ENCODE assay signal across 8 mouse cellular contexts in genomic region chr19:45097868-45098267, GRCm38 (mm10). TPM values are rescaled to one million over a fixed set of nuclear protein-coding genes. Genes with fewer than 3 reads are reported as not detected.
DNase-seq lines count a peak whose midpoint lies in the region; ATAC-seq and TF ChIP-seq lines count a peak whose summit lies in the region.
"Had no signal": no experiment of that assay in that cellular context is flagged by ENCODE, and none has a peak within 500 bp of the region (broad histone marks: within the 10 kb centered on the region; RNA-seq: fewer than 3 reads in every experiment).

No protein-coding gene starts in this region.

- TF ChIP-seq CTCF in left cerebral cortex, adult 2 months (IDR thresholded peaks at IDR 0.05), result no peak

- 0 out of 2 replicates have a peak, but pooled peaks have one; percentile 31 for ATAC-seq in lung, embryonic 16.5 days (ENCODE audit: low read depth)
- peak; percentile 42; a peak in 2 of 4 replicates for ATAC-seq in hematopoietic stem cell, adult 5-6 weeks (replicated peaks in 1 of 2; ENCODE audit: insufficient read depth in 1 of 2, low FRiP score in 2 of 2, low TSS enrichment in 1 of 2, low read depth in 1 of 2, poor library complexity in 2 of 2, severe bottlenecking in 2 of 2)

- DNase-seq in lung, adult 18-20 months, result no peak
- peak; percentile 70 for DNase-seq in adipocyte (ENCODE audit: low spot score)
- DNase-seq in thymus, postnatal 0 days (ENCODE audit: low spot score), result peak; percentile 52
- DNase-seq in layer of hippocampus, adult 8-10 months (ENCODE audit: low spot score in 2 of 2), result no peak
- no peak for DNase-seq in left cerebral cortex, adult 2 months (ENCODE audit: extremely low spot score in 1 of 2, low spot score in 2 of 2)

- H3K27ac ChIP-seq in lung, embryonic 16.5 days (ENCODE audit: low read length), result no peak overlapping the region
- no peak overlapping the region for H3K27ac ChIP-seq in left cerebral cortex, adult 2 months
- H3K27ac ChIP-seq: liver, embryonic 15.5 days had no signal

- peaks cover 5% of the 10 kb centered on the region for H3K27me3 ChIP-seq in lung, embryonic 16.5 days (ENCODE audit: control insufficient read depth, insufficient read depth, low read depth, low read length)

- H3K4me1 ChIP-seq in lung, embryonic 16.5 days (replicated peaks; ENCODE audit: control insufficient read depth, insufficient read depth, low read length), result no peaks in the 10 kb centered on the region
- H3K4me1 ChIP-seq: liver, embryonic 15.5 days had no signal

- WGBS in lung, embryonic 16.5 days, result 17% methylated on average over 11 of the region's 11 CpGs

- no peaks in the 10 kb centered on the region for H3K36me3 ChIP-seq in lung, embryonic 16.5 days (ENCODE audit: control insufficient read depth, insufficient read depth, low read length)
- H3K36me3 ChIP-seq: liver, embryonic 15.5 days had no signal

- H3K4me3 ChIP-seq in lung, embryonic 16.5 days (ENCODE audit: low read length), result no peak overlapping the region
- H3K4me3 ChIP-seq in left cerebral cortex, adult 2 months, result no peak overlapping the region
- H3K4me3 ChIP-seq: liver, embryonic 15.5 days had no signal

- intact Hi-C loops in left cerebral cortex, adult 2 months (cut with DNase I), result no loop called here

- no peak overlapping the region for H3K4me2 ChIP-seq in lung, embryonic 16.5 days (ENCODE audit: low read depth, low read length)
- H3K4me2 ChIP-seq: liver, embryonic 15.5 days had no signal

- H3K9ac ChIP-seq in lung, embryonic 16.5 days (ENCODE audit: low read length), result no peak overlapping the region
- H3K9ac ChIP-seq: liver, embryonic 15.5 days had no signal

- no peaks in the 10 kb centered on the region for H3K9me3 ChIP-seq in lung, embryonic 16.5 days (ENCODE audit: control insufficient read depth, low read length)
- H3K9me3 ChIP-seq: liver, embryonic 15.5 days had no signal

RNA-seq across cellular contexts. Expression of gene Kazald1, which starts 22.8 kb away (rescaled TPM):
- polyA plus RNA-seq in lung, embryonic 16.5 days (2015; fragmentation: Nextera tagmentation; extraction: Ambion mirVana), result 6.8 and 9.8 TPM in 2 replicates
- total RNA-seq in hematopoietic stem cell, adult 5-6 weeks (2017), result 0.45 and 1.4 TPM in 2 replicates
- polyA plus RNA-seq in thymus, postnatal 0 days (2015; fragmentation: Nextera tagmentation; extraction: Ambion mirVana), result 9.0 and 10.8 TPM in 2 replicates
- 1 to 10 TPM; 1.7 to 2.6 (median 2.0) TPM for total RNA-seq in layer of hippocampus, adult 8-10 months (2022)
- total RNA-seq in left cerebral cortex, adult 2 months (2021), result 1 to 10 TPM; 4.3 to 5.5 TPM

RNA-seq across cellular contexts. Expression of gene Sfxn3, which starts 50.6 kb away (rescaled TPM):
- polyA plus RNA-seq in lung, embryonic 16.5 days (2015; fragmentation: Nextera tagmentation; extraction: Ambion mirVana), result 26.0 and 26.1 TPM in 2 replicates
- 12.0 and 16.0 TPM in 2 replicates for total RNA-seq in hematopoietic stem cell, adult 5-6 weeks (2017)
- 17.4 and 17.9 TPM in 2 replicates for polyA plus RNA-seq in thymus, postnatal 0 days (2015; fragmentation: Nextera tagmentation; extraction: Ambion mirVana)
- total RNA-seq in layer of hippocampus, adult 8-10 months (2022), result 10 to 100 TPM; 93.2 to 96.3 (median 94.1) TPM
- 100 to 1,000 TPM; 120 to 125 TPM for total RNA-seq in left cerebral cortex, adult 2 months (2021)

RNA-seq across cellular contexts. Expression of gene Pdzd7, which starts 52.4 kb away (rescaled TPM):
- 0.21 and 0.33 TPM in 2 replicates for polyA plus RNA-seq in lung, embryonic 16.5 days (2015; fragmentation: Nextera tagmentation; extraction: Ambion mirVana)
- total RNA-seq in hematopoietic stem cell, adult 5-6 weeks (2017), result not detected in 2 replicates
- polyA plus RNA-seq in thymus, postnatal 0 days (2015; fragmentation: Nextera tagmentation; extraction: Ambion mirVana), result 0.05 and 0.08 TPM in 2 replicates
- 1 to 10 TPM; 3.1 to 3.8 (median 3.4) TPM for total RNA-seq in layer of hippocampus, adult 8-10 months (2022)
- 1 to 10 TPM; 5.2 to 6.1 TPM for total RNA-seq in left cerebral cortex, adult 2 months (2021)
- polyA plus RNA-seq: liver, embryonic 15.5 days had no signal

RNA-seq across cellular contexts. Expression of gene Tlx1, which starts 52.6 kb away (rescaled TPM):
- polyA plus RNA-seq in lung, embryonic 16.5 days (2015; fragmentation: Nextera tagmentation; extraction: Ambion mirVana), result not detected in 2 replicates
- total RNA-seq in hematopoietic stem cell, adult 5-6 weeks (2017), result not detected in 2 replicates
- polyA plus RNA-seq in thymus, postnatal 0 days (2015; fragmentation: Nextera tagmentation; extraction: Ambion mirVana), result 0.07 and 0.15 TPM in 2 replicates
- not detected for total RNA-seq in layer of hippocampus, adult 8-10 months (2022)
- not detected for total RNA-seq in left cerebral cortex, adult 2 months (2021)
- polyA plus RNA-seq: liver, embryonic 15.5 days had no signal

Comparison
In these comparisons a context has a peak if more than half of its experiments do, and no peak if none do; other contexts are left out.
1. DNase-seq: peak in adipocyte (single experiment) and thymus, postnatal 0 days (single experiment); none in lung, adult 18-20 months (0 of 2), layer of hippocampus, adult 8-10 months (0 of 2) and left cerebral cortex, adult 2 months (0 of 2).